ENCODE assay signal across 16 mouse cellular contexts in genomic region chr17:31743656-31744055, GRCm38 (mm10).
"Had no signal": no experiment of that assay in that cellular context is flagged by ENCODE, and none has a peak within 500 bp of the region (broad histone marks: within the 10 kb centered on the region; RNA-seq: fewer than 3 reads in every experiment).

No protein-coding gene starts in this region.

- H3K4me3 ChIP-seq: neural tube, embryonic 13.5 days; neural tube, embryonic 15.5 days; stomach, embryonic 15.5 days had no signal

- H3K4me2 ChIP-seq: neural tube, embryonic 13.5 days; neural tube, embryonic 15.5 days; stomach, embryonic 15.5 days had no signal

- H3K27me3 ChIP-seq: neural tube, embryonic 13.5 days; neural tube, embryonic 15.5 days; stomach, embryonic 15.5 days had no signal

- H3K27ac ChIP-seq: neural tube, embryonic 13.5 days; neural tube, embryonic 15.5 days; stomach, embryonic 15.5 days; stomach, postnatal 0 days had no signal

- H3K9me3 ChIP-seq: neural tube, embryonic 13.5 days; neural tube, embryonic 15.5 days; stomach, embryonic 15.5 days had no signal

- H3K9ac ChIP-seq: neural tube, embryonic 13.5 days; neural tube, embryonic 15.5 days; stomach, embryonic 15.5 days had no signal

- H3K36me3 ChIP-seq: neural tube, embryonic 13.5 days; neural tube, embryonic 15.5 days; stomach, embryonic 15.5 days had no signal

- DNase-seq: retina, postnatal 1 day; right cerebral cortex, adult 18-20 months; right cerebral cortex, postnatal 14 days; right cerebral cortex, postnatal 25 days; right cerebral cortex, postnatal 4 days; spleen, adult 18-20 months; thymus, adult 18-20 months; thymus, adult 2 months; thymus, postnatal 14 days; thymus, postnatal 25 days; thymus, postnatal 36 days; thymus, postnatal 4 days had no signal
